Mouse (Mus musculus) MEL (cell line): ENCODE data around the gene Itpkc.
A peak's percentile ranks its signal among the peaks of the same experiment; 100 is the strongest.

ENCODE experiments used
- CTCF ChIP-seq, 3 experiments: IDR thresholded peaks in 2 of 3; conservative IDR thresholded peaks in 1 of 3; 2 replicates each; pipeline ENCODE4 v1.5.1; 2011 to 2012; ENCODE audit warnings: low read length in 3 of 3, low read depth in 2 of 3, mild to moderate bottlenecking in 2 of 3, improper control_type of control experiment in 1 of 3, inconsistent platforms in 1 of 3, mixed read lengths in 1 of 3, moderate library complexity in 1 of 3; ENCODE audit not compliant: control insufficient read depth in 1 of 3, insufficient read depth in 1 of 3, poor library complexity in 1 of 3, severe bottlenecking in 1 of 3
- KAT2A ChIP-seq: conservative IDR thresholded peaks from 2 replicates; pipeline ENCODE4 v1.6.1; 2012; ENCODE audit warnings: low read depth, low read length, improper control_type of control experiment, inconsistent platforms
- MAZ ChIP-seq: IDR thresholded peaks from 2 replicates; pipeline ENCODE4 v1.6.1; 2012; ENCODE audit warnings: low read depth, mild to moderate bottlenecking, inconsistent platforms, low read length, improper control_type of control experiment
- MYB ChIP-seq: IDR thresholded peaks from 2 replicates; pipeline ENCODE4 v1.6.1; 2011; ENCODE audit warnings: mild to moderate bottlenecking, low read depth, low read length, improper control_type of control experiment
- NELFE ChIP-seq: IDR thresholded peaks from 2 replicates; pipeline ENCODE4 v1.6.1; 2011; ENCODE audit warnings: low read depth, low read length, improper control_type of control experiment
- POLR2A ChIP-seq, 2 experiments: IDR thresholded peaks; 2 replicates each; pipeline ENCODE4 v1.6.1; 2011 to 2012; ENCODE audit warnings: low read length in 2 of 2, mild to moderate bottlenecking in 2 of 2, control low read depth in 1 of 2, improper control_type of control experiment in 1 of 2, low read depth in 1 of 2, moderate library complexity in 1 of 2; ENCODE audit not compliant: control insufficient read depth in 1 of 2, insufficient read depth in 1 of 2, poor library complexity in 1 of 2
- POLR2AphosphoS2 ChIP-seq: IDR thresholded peaks from 2 replicates; pipeline ENCODE4 v1.6.1; 2011; ENCODE audit warnings: low read length, improper control_type of control experiment
- SIN3A ChIP-seq: IDR thresholded peaks from 2 replicates; pipeline ENCODE4 v1.6.1; 2012; ENCODE audit warnings: low read length, improper control_type of control experiment, inconsistent platforms
- TBP ChIP-seq: IDR thresholded peaks from 2 replicates; pipeline ENCODE4 v1.8.0; 2011; ENCODE audit warnings: low read depth, low read length, improper control_type of control experiment
- USF2 ChIP-seq, 2 experiments: IDR thresholded peaks; 2 replicates each; pipeline ENCODE4 v1.6.1; 2011 to 2012; ENCODE audit warnings: improper control_type of control experiment in 2 of 2, low read length in 2 of 2, borderline replicate concordance in 1 of 2, inconsistent platforms in 1 of 2, low read depth in 1 of 2, mild to moderate bottlenecking in 1 of 2; ENCODE audit not compliant: insufficient read depth in 1 of 2

- no peak for TF ChIP-seq USF2 (IDR thresholded peaks at IDR 0.05; ENCODE audit: borderline replicate concordance in 1 of 2, insufficient read depth in 1 of 2, low read depth in 1 of 2, low read length in 2 of 2)
- TF ChIP-seq MYB = no peak
- TF ChIP-seq SIN3A = no peak
- TF ChIP-seq CTCF (IDR thresholded peaks at IDR 0.05 in 2 of 3, conservative IDR thresholded peaks at IDR 0.05 in 1 of 3; ENCODE audit: control insufficient read depth in 1 of 3, insufficient read depth in 1 of 3, low read depth in 2 of 3, low read length in 3 of 3, poor library complexity in 1 of 3, severe bottlenecking in 1 of 3) = no peak
- no peak for TF ChIP-seq MAZ
- peak; percentile 56; the same call in 1 of the 2 replicates for TF ChIP-seq NELFE
- no peak for TF ChIP-seq TBP
- TF ChIP-seq POLR2A (IDR thresholded peaks at IDR 0.05; ENCODE audit: control insufficient read depth in 1 of 2, insufficient read depth in 1 of 2, low read depth in 1 of 2, low read length in 2 of 2, poor library complexity in 1 of 2) = no peak; a peak in 2 of 4 replicates
- TF ChIP-seq KAT2A = no peak
- no peak for TF ChIP-seq POLR2AphosphoS2
Observed at GRCm38 (mm10) chr7:27179217-27179918, 49.1 kb downstream of the Itpkc start.
